Mouse (Mus musculus) large intestine, adult 2 months (tissue): ENCODE data around the gene Rassf2. TPM values are rescaled to one million over a fixed set of nuclear protein-coding genes. Genes with fewer than 3 reads are reported as not detected.

Source experiments
- DNase-seq: peaks from one replicate; pipeline ENCODE4 v3.0.0-alpha.2; 2012; ENCODE audit warnings: low read depth, low spot score
- WGBS: fragments of 180-500 bp; shearing (Covaris S2); methylation state at CpG from one replicate; pipeline ENCODE4 v1.1.7; 2018; 5-methylcytosine and 5-hydroxymethylcytosine counted together
- polyA plus RNA-seq: library from polyadenylated mRNA; depleted of rRNA; stranded (reverse); fragments of >200 nt; gene quantifications from 2 replicates; pipeline ENCODE4 v1.2.3, GENCODE M21; 2012; rRNA removed

The Rassf2 gene
- 10.2 and 16.3 TPM in 2 replicates for polyA plus RNA-seq

DNA sequence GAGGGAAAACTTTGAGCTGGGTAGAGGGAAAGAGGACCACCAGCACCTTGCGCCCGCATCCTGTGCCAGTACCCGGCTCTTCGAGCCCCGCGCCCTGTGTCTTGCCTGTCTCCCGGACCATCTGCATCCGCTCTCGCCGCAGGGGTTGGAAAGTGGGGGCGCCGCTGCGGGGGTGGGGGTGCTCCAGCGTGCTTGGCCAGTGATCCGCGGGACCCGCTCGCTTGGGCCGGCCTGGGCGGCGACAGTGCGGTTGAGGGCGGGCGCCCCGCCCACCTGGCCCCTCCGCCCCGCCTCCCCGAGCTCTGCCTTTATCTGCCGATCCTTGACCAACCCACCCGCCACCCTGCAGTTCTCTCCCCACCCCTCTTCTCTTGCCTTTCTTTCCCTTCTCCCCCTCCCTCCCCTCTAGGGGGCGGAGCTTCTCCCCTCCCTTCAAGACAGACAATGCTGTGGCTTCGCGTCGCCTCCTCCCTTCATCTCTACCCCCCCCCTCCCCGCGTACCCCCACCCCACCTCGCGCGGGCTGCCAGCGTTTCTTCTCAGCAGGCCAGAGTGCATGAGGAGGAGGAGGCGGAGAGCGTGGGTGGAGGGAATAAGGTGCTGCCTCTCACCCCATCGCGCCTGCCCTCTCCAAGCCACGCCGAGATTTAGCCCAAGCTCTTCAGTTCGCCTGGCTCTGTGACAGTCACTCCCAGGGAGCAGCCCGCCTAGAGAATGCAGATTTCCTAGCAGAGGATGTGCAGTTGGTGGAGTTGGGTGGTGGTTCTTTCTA, at the start of gene Rassf2:
TSS of gene Rassf2 (minus strand) at position 613 of the 772 bp plus-strand sequence.
- DNase-seq, result no peak
- under 1% methylated on average over 47 of the region's 48 CpGs for WGBS

DNA sequence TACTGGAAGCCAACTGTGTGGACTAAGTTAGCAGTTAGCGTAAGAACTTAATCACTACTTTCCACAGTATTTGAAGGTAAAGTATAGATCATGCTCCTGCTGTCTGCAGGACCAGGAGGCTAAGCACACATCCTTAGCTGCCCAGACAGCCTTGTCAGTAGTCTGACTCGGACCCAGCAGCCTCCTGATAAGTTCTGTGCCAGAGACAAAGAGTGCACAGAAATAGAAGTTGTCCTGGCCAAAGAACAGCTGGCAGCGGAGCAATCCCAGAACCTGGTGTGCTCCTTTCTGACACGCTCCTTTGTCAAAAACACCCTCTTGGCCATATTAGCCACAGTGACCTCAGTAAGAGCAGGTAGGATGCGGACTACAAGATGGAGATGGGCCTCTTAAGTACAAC, 49.1 kb upstream of the Rassf2 start:
- WGBS, result 91% methylated on average over 5 of the region's 5 CpGs
- DNase-seq, result no peak

DNA sequence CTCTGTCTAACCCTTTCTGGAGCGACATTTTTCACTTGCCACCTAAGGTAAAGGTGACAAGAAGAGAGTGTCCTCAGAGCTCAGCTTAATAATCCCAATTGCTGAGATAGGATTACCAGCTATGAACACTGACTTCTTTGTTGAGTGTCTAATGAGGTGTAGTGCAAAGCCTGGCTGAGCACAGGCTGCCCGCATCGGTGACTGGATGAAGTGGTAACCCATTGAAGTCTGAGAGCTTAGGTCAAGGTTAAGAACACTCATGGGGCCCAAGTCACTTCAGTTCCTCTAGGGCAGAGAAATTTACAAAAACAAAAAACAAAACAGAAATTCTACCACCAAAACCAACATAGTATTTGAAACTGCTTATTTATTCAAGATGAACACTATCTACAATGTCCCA, 43.0 kb upstream of the Rassf2 start:
- 87% methylated on average over 3 of the region's 3 CpGs for WGBS
- DNase-seq, result no peak

DNA sequence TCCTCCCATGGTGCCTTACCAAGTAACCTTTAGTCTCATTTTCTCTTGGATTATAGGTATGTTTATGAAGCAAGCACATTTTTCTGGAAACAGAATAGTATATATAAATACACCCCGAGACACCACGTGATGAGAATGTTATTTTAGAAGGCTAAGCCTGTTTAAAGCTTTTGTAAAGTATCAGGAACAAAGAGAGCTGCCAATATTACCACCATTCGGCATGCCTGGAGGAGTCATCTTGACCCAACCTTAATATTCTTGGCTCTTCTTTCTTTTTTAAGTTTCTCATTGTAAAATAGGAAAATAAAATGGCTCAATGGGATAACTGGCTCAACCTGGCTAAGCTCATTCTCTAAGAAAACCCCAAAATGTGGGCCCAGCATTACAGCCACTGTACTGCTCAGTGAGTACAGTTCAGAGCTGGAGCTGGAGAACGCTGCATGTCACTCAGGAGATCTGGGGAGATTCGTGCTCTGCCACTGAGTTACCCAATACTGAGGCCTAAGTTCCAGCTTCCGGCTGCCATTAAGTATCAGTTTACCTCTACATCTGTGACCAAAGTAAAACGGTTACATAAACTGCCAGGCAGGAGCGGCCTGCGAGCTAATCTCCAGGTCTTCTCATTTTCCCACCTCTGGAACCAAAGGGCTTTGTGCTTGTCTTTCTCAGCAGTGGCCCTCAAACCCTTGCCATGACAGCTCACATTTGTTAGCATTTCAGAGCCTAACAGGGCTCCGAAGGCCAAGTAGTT, 40.1 kb upstream of the Rassf2 start:
- 90% methylated on average over 10 of the region's 10 CpGs for WGBS
- no peak for DNase-seq

DNA sequence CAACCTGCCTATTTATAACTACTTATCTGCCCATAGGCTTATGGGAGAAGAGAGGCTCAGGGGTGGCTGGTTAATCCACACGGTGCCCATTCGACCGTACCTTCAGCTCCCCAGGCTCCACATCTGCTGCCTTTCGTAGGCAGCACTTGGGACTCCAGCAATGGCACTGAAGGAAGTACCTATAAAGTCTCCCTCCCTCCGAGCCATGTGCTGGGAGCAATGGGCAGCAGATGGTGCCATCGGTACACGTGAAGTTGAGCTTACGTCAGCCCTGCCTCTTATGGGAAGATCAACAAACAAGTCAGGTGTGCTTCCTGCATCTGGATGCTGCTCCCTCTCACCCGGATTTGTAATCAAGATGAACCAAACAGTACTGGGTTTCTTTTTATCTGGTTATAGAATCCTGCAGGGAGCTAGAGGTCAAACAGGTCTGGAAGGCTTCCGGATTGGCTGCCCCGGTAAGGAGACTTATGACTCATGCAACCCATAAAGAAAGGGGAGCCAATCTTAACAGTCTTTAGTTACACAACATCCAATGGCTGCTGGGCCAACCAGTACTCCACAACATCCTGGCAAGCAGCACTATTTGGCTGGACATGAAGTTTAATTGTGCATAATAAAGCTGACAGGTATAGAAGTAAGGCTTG, 34.2 kb upstream of the Rassf2 start:
- DNase-seq, result peak; percentile 85
- WGBS, result 32% methylated on average over 11 of the region's 11 CpGs

DNA sequence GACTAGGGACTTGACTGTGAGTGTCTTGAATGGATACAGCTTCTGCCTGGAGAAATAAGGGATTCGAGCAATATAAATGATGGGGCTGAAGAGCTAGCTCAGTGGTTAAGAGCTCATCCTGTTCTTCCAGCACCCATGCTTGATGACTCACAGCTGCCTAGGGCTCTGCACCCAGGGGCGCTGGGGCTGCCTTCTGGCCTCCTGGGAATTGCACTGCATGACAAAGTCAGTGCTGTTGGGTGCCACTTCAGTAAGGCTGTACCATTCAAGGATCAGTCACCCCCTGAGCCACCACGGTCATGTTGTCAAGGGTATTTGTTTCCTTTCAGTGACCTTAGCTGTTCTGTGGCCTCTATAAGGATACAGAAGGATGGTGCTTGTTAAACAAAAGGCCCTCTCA, 33.7 kb upstream of the Rassf2 start:
- whole genome bisulfite sequencing, result 41% methylated on average over 3 of the region's 3 CpGs
- DNase-seq, result no peak

DNA sequence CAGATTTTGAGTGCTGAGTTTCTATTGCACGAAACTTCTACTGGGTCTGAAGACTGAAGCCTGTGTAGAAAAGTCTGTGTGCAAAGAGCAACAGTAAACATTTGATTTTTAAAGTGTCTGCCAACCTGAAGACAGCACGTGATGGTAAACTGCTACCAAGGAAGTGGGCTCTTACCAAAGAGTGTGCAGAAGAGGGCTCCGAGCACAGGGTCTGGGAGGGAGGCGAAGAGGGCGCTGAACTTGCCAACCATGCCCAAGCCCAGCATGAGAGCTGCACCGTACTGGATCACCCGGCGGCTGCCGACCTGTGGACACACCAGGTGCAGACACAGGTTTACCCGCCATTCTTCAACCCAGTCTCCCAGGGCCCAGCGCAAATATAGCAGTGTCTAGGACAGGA, 31.8 kb upstream of the Rassf2 start:
- WGBS, result 91% methylated on average over 11 of the region's 11 CpGs
- no peak for DNase-seq

DNA sequence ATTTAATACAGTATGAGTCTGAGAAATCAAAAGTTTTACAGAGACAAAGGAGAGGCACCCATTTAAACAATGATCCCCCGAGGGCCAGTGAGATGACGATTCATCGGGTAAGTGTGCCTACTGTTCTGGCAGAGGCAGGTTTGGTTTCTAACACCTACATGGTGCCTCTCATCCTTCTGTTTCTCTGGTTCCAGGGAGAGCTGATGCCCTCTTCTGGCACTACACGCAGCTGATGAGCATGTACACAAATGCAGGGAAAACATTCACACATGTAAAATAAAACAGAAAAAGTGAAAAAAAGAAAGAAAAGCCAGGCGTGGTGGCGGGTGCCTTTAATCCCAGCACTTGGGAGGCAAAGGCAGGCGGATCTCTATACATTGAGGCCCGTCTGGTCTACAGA, 29.9 kb upstream of the Rassf2 start:
- 90% methylated on average over 8 of the region's 8 CpGs for WGBS
- no peak for DNase-seq

DNA sequence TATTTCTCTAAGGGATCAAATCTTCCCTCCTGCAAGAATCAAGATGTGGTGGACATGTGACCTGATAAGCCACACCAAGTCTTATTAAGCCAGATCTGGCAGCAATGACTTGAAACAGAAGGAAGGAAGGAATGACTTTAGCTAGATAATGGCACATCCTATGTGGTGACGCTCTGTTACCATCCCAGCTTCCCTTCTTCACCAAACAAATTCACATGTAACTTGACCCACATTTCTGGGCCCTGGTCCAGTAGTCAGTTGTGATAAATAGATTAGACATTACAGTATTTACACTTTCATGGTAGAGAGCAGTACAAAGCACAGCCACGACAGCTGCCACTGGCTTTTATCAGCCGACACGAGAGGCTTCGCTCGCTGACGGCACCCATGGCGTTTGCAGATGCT, 25.3 kb upstream of the Rassf2 start:
- WGBS, result 76% methylated on average over 8 of the region's 8 CpGs

DNA sequence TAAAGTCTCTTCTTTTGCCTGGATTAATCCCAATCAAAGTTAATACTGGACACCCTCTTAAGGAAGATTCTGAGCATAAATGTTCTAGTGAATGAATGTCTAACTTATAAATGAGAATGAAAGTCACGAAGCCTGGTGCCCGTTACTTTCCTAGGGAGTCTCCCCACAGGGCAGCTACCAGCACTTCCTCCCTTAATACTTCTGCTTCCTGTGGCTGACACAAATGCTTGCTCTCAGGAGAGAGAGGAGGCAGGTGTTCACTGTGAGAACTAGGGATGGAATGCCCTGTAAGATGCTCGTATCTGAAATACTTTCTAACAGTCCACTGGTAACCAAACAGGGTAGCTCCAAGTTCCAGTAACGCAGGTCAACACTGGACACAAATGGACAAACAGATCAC, 23.8 kb upstream of the Rassf2 start:
- WGBS, result 83% methylated on average over 4 of the region's 4 CpGs
- no peak for DNase-seq

More for the DNA sequence above, 25.3 kb upstream of the Rassf2 start:
- no peak for DNase-seq

DNA sequence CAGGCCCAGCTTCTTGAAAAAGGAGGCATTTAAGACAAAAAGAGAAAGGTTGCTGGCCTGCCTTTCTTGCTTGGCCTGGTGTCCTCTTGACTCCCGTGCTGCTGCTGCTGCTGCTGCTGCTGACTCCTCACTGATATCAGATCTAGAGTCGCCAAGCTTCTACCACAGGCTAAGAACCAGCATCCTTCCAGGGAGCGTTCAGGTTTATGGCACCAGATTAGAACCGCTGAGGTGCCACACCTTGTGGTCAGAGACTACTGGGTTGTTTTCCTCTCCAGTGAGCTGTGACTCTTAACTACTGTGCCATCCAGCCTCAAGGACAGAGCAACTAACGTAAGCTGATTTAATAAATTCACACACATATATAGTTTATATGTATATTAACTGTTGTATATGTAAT, 21.7 kb upstream of the Rassf2 start:
- DNase-seq, result no peak
- WGBS, result 31% methylated on average over 5 of the region's 5 CpGs

DNA sequence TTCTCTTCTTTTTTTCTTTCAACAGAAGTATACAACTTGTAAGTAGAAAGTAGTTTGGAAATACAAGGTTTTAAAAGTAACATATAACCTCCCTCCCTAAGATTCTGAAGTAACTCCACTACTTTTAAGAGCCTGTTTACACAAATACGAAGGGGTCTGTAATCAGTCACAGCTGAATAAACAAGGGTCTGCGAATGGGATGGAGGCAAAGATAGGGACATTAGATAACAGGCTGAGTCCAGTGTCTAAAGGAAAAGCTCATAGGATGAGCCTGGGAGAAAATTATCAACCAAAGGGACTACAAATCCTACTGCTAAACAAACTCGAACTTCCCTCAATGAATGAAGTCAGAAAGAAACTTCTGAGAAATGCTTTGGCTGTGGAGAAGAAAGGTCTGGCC, 19.9 kb upstream of the Rassf2 start:
- DNase-seq, result no peak
- 39% methylated on average over 3 of the region's 3 CpGs for WGBS

DNA sequence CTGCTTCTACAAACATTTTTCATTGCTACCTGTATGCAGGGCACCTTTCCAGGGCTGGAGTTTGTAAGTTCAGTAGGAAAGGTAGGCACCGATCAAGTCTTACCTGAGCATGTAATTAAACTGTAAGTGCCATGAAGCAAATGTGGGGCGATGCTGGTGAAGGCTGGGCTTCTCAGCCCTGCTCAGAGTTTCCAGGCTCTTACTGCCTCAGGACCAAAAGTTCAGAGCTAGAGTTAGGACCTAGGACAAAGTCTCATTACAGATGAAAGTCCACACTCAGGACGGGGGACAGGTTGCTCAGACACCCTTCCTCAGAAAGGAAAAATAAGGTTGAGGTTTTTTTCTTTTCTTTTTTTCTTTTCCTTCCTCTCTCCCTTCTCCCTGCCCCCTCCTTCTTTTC, 19.4 kb upstream of the Rassf2 start:
- WGBS, result 71% methylated on average over 3 of the region's 3 CpGs

DNA sequence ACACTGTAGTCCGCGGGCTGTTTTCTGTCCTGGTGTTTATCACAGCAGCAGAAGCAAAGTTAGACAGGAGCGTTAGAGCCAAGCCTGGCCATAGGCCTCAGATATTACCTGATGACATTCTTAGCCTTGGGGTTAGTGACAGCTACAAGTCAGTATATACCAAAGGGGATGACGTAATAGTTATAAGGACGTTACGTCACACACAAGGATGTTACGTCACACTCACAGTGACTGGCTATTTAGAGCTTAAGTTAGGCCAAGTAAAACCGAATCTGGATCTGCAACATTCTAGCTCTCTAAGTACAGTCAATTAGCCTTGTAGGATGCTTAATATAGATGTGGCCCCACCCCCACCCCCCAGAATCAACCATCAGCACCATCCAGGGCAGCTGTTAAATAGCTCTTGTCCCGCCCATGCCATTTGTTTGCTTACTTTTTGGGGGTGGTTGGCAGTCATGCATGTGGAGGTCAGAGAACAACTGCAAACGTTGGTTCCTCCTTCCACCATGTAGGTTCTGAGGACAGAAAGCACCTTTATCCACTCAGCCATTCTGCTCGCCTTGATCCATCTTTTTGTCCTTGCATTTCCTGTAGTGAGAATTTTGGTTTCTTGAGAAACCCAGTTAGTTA, 18.2 kb upstream of the Rassf2 start:
- DNase-seq, result no peak
- 60% methylated on average over 11 of the region's 11 CpGs for WGBS

More for the DNA sequence above, 19.4 kb upstream of the Rassf2 start:
- DNase-seq, result no peak

DNA sequence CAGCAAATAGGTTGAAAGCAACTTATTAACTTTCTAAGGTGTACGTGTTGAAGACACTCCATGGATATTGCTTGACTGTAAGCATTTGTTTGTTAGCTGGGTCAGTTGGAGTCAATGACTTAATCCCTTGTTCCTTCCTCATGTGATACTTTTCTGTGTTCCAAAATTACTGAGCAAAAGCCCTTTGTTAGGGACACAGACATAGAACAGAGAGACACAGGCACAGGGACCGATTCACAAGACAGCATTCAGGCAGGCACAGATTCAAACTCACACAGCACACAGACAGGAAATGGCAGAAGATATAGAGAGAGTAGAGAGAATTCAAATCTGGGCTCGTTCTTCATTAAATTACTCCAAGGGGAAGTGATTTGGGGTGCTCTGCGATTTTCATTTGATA, 17.3 kb upstream of the Rassf2 start:
- WGBS, result 76% methylated on average over 4 of the region's 4 CpGs
- DNase-seq, result no peak

DNA sequence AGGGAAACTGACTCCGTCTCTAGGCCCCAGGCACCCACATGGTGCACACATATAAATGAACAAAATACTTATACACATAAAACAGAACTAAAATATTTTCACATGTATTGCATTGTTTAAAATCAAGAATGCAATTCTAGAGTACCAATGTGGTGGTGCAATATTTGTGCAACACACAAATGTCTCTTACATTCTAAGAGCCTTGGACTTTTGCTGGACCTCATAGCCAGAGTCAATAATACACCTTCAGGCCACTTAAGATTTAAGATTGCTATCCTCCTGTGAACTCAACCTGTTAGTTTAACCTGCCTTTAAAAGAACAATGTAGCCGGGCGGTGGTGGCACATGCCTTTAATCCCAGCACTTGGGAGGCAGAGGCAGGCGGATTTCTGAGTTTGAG, 16.6 kb upstream of the Rassf2 start:
- 93% methylated on average over 4 of the region's 4 CpGs for whole genome bisulfite sequencing
- no peak for DNase-seq

DNA sequence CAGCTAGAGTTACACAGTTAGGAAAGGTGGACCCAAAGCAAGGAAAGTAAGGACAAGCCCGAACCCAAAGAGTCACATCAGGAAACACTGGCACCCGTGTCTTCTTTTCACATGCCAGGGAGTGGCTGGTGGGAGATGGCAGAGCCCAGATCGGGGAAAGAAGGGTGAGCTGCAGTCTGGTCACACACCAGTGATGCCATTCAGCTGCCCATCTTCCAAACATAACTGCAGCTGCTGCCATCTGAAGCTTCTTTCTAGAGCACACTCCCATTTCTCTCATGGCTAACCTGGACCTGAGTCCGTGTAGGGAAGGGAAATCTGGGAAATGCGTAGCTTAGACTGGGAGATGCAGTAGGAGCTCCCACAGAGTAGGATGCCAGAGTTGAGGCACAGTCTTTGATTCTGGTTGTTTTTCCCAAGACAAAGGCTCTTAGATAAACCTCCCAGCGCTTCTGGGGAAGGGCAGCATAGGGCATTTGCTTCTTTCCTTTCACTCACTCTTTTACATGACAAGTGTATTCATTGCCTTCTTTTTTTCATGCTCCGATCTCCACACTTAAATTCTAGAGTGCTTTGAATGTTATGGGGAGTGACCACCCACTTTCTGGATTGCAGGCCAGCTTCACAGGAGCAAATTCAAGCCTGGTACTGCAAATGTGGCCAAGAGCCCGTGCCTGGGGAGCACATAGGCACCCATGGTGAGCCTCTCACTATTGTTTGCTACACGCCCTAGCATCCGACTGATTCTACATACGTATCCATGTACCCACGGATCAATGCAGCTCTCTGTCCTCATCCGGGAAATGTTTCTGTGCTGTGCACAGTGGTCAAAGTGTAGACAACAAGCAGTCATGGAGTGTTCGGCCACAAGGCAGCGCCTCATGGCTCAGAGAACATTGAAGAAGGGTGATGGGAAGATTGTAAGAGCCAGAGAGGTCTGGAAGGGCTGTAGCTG, 14.5 kb upstream of the Rassf2 start:
- DNase-seq, result no peak
- 87% methylated on average over 15 of the region's 15 CpGs for WGBS

DNA sequence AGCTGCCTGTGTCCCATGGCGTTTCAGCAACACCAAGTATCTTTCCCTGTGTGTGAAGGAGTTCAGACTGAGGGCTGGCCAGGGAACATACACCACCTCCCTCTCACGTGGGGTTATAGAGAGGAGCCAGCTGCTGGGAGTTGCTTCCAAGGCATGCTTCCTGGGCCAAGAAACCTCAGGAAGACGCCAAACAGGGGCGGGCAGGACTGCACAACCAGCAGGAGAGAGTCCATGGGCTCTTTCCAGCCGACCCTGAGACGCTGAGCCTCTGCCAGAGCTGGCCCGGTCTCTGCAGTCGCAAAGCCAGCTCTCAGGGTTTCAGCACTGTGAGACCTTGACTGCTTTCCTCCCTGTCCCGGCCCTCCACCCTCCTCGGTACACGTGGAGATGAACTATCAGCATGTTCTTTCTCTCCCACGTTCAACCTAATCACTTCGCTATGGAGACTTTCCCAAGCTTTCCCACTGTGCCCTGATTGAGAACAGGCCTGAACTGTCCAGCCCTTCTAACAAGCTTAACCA, 13.1 kb upstream of the Rassf2 start:
- 38% methylated on average over 13 of the region's 13 CpGs for WGBS
- no peak for DNase-seq

DNA sequence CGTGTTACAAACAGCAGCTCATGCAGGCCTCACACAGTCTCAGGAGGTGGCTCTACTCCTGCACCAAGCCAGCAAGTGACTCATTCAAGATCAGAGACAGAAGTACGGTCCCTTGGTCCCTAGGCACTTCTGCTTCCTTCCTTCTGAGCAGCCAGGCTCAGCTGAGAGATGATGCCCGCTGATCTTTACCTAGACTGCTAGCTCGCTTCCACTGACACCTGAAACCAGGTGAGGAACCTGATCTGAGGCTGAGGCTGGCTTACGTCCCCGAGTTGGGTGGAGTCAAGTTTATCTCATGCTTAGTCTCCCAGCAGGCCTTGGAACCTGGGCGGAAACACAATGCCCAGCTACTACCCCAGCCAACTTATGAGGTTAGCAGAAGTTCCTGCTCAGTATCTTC, 9.8 kb upstream of the Rassf2 start:
- no peak for DNase-seq
- 33% methylated on average over 7 of the region's 7 CpGs for WGBS
